Mouse (Mus musculus) liver, embryonic 14.5 days (tissue): Measurements from ENCODE around the gene Llgl1.

Experiments used
- CTCF ChIP-seq: IDR thresholded peaks from 2 replicates; pipeline ENCODE4 v1.5.1; 2016; ENCODE audit warnings: antibody characterized with exemption, low read depth, control low read depth
- EP300 ChIP-seq: IDR thresholded peaks from 2 replicates; pipeline ENCODE4 v1.6.1; 2016; ENCODE audit warnings: antibody characterized with exemption, low read depth

DNA sequence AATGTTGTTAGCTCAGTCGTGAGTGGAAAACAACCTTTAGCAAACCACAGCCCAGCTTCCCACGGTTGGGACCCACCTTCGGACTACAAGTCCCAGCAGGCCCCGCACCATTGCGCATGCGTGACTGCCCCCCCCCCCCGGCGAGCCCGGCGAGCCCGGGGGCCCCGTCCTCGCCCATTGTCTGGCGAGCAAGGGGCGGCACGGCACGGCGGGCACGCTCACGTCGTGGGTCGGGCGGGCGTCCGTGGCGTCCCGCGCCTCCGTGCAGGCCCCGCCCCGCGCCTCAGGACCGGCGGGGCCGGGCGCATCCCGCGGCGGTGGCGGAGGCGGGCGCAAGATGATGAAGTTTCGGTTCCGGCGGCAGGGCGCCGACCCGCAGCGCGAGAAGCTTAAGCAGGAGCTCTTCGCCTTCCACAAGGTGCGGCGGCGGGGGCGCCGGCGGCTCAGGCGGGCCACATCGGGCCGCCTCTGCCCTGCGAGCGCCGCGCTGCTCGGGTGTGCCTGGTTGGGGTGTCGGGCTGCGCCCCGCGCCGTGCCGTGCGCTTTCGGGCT lies at the start of gene Llgl1:
- TF ChIP-seq CTCF (no peak), EP300 (no peak)
